Mouse (Mus musculus): ENCODE measurements around the gene B230104I21Rik. TPM values are rescaled to one million over a fixed set of nuclear protein-coding genes. Genes with fewer than 3 reads are reported as not detected.

The B230104I21Rik gene
- polyA plus RNA-seq, 1 experiment from 2014 or later, result 0.20 TPM

Other genes with a start within 250 kb of the B230104I21Rik start
- 5.6 and 5.9 TPM in 2 replicates for gene Trp73, start 195.9 kb upstream of the B230104I21Rik start, polyA plus RNA-seq (2015; fragmentation: Nextera tagmentation; extraction: Ambion mirVana)
- 58.3 and 62.1 TPM in 2 replicates for gene Wrap73, start 193.8 kb upstream of the B230104I21Rik start, polyA plus RNA-seq (2015; fragmentation: Nextera tagmentation; extraction: Ambion mirVana)
- gene Tprgl, start 175.5 kb upstream of the B230104I21Rik start, polyA plus RNA-seq (2015; fragmentation: Nextera tagmentation; extraction: Ambion mirVana), result 164 and 171 TPM in 2 replicates
- 6.4 TPM in 2 replicates for gene Megf6, start 165.4 kb upstream of the B230104I21Rik start, polyA plus RNA-seq (2015; fragmentation: Nextera tagmentation; extraction: Ambion mirVana)
- 0.60 and 0.63 TPM in 2 replicates for gene Arhgef16, start 34.5 kb upstream of the B230104I21Rik start, polyA plus RNA-seq (2015; fragmentation: Nextera tagmentation; extraction: Ambion mirVana)